Mouse (Mus musculus) adipocyte (in vitro differentiated cells): Measurements from ENCODE around the gene Fbxl14.

Experiments used
- DNase-seq: peaks from one replicate; pipeline ENCODE4 v3.0.0-alpha.2; 2016; ENCODE audit warnings: low spot score

The Fbxl14 gene

DNA sequence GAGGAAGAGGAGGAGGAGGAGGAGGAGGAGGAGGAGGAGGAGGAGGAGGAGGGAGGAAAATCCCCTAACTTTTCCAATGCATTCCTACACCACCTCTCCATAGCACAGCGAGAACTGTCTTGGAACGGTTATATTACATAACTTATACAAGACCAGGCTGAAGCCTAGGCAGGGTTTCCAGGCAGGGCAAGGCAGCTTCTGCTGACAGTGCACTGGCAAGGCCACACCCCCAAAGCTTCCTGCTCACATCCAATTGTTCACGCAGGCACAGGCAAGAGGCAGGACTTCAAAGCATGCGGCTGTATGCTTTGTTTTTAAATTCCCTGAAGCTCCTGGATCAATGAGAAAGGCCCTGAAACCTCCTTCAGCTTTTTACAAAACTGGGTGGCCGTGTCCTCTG, 19.8 kb downstream of the Fbxl14 start:
- DNase-seq: no peak

DNA sequence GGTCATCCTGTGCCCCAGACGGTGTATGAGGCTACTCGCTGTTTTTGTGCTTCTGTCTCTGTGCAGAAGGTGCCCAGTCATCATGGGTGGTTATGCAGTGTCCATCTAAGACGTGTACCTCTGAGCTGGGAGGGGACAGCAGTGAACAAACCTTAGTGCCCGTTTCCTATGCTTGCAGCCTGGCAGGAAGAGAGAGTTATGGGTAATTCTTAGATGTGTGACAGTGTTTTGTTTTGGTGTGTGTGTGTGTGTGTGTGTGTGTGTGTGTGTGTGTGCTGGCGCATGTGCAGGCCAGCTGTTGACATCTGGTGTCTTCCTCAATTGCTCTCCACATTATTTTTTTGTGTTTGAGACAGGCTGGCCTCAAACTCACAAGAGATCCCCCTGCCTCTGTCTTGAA, 20.6 kb downstream of the Fbxl14 start:
- DNase-seq: no peak

DNA sequence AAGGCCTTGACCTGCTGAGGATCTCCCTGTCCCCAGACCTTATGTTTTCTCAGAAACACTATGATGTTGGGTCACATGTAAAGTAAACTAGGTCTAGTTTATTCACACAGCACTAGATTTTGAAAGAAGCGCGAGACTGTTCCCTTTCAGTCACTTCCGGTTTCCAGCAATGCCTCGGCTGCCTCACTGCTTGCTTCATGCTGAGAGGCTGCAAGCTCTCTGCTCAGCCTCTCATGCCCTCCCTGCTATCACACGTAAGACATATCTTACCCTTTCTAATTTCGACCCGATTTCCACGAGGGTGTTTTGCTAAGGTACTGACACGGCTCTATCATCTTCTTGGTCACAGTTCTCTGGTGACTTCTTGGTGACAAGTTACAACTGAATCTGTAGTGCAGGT, 22.6 kb downstream of the Fbxl14 start:
- no peak for DNase-seq

DNA sequence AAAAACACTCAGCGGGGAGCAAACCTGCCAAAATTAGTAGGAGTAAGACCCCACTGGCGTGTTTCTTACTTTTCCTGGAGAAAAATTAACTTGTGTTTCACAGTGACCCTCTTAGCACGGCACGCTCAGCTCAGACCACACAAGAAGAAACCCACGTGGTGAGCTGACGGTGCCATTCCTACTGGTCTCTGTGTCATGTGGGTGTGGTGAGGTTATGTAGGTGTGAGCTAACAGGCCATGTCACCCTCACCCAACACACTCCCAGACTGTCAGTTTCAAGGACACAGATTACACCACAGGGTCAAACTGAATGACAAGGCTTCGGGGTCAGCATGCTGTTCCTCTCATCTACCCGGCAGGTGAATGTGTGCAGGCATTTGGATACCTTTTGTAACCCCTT, 25.3 kb downstream of the Fbxl14 start:
- no peak for DNase-seq

DNA sequence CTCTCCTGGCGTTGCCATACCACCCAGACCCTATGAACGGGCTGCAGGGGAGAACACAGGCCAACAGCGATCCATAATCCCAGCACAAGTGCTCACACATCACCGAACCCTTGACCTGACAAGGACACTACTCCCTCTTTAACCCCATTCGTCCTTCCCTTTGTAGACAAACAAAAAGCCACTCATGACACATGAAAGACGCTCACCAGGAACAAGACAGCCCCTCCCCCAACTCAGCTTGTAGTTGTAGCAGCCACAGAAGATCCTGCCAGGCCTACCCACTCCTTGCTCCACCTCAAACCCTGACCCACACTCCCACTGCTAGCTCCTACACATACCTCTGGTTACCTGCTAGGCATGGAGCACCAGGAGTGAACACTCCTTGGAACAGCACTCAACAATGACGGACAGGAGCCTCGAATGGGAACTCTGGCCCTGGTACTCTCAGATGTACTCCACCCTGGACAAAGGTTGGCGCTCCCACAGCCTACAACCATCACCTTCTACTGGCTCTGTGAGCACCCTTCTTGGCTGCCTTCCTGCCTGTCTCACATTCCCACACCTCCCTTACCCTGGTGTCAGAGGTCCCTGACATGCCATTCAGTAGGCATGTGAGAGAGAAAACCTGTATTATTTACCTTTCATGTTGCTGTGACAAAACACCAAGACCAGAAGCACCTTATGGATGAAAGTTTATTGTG, 26.2 kb downstream of the Fbxl14 start:
- no peak for DNase-seq

DNA sequence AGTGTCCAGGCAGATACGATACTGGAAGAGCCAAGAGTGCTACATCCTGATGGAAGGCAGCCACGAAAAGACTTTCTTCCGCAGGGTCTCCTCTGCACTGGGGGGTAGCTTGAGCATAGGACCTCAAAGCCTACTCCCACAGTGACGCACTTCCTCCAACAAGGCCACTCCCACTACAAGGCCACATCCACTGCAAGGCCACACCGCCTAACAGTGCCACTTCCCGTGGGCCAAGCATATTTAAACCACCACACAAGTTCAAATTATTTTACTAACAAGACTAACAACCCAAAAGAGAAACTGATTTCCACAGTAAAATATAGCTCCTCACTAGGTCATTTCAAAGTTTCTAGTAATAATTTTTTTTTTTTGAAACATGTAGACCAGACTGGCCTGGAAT, 28.8 kb downstream of the Fbxl14 start:
- no peak for DNase-seq

DNA sequence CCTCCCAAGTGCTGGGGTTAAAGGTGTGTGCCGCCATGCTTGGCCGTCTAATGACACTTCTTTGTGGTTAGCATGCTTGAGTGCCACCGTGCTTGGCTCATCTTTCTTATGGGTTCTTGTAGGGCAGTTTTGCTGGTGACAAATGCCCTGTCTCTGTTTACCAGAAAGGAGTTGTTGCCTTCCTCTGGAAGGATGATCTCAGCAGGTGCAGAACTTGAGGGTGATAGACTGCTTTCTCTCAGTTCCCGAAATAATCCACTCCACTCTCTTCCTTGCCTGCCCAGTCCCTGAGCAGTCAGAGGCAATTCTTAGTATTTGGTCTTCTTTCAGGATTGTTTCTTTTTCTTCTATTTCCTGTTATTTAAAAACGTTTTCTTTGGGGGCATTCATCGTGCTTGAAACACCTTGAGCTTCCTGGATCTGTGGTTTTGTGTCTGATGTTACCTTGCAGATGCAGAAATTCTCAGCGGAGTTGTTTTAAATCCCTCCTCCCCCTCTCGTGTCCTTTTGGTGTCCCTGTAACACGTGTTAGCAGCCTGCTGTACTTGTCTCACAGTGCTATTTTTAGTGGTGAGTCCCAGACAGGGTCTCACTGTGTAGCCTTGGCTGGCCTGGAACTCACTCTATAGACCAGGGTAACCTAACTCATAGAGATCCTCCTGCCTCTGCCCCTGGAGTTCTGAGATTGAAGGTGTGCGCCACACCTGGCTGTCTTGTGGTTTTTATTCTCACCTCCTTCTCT, 29.3 kb downstream of the Fbxl14 start:
- no peak for DNase-seq

DNA sequence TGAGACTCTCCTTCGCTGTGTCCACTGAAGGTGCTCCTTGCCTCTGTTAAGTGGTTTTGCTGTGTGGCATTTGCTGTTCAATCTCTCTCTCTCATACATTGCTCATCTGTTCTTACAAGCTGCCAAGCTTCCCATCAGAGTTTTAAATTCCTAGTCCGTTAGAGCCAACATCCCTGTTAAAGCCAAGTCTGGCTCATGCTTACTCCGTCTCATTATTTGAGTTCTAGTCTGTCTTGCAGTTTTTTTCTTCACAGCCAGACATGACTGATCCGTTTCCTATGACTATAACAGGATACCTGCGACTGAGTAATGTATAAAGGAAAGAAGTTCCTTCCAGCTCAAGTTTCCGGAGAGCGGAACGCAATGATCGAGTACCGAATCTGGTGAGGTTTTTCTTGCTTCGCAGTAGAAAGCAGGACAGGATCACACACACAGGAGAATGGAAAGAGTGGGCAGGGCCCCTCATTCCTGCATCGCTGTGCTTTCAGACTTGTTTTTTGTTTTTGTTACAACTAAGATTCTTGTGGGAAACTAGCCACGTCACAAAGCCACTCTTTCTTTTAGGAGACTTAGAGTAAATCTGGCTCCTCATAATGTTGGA, 30.1 kb downstream of the Fbxl14 start:
- no peak for DNase-seq

DNA sequence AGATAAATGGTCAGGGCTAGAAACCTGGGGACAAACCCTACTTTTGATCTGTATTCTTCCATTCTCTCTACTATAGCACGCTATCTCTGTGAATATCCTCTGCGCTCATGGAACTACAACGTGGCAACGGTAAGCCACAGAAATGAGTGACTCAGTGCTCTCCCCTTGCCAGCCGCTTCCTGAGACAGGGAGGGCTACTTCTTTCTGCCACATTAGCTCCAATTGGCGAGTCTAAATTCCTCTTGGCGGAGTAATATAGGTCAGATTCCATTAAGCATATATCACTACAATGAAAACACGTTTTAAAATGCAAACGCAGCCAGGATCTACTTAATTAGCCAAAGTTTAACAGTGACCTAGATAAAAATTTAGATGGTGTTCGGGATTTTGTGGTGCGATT, 33.2 kb downstream of the Fbxl14 start:
- DNase-seq: no peak

DNA sequence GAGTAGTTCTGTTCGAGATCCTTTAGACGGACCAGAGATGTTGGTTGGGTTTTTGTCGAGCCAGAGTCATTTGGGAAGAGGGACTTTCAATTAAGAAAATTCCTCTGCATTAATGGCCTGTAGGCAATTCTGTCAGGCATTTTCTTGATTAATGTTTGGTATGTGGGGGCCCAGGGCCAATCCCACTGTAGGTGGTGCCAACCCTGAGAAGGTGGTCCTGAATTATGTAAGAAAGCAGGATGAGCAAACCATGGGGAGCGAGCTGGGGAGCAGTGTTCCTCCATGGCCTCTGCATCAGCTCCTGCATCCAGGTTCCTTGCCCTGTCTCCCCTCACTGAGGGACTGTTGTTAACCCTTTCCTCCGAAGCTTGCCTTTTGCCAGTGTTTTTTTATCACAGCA, 34.0 kb downstream of the Fbxl14 start:
- DNase-seq: no peak

DNA sequence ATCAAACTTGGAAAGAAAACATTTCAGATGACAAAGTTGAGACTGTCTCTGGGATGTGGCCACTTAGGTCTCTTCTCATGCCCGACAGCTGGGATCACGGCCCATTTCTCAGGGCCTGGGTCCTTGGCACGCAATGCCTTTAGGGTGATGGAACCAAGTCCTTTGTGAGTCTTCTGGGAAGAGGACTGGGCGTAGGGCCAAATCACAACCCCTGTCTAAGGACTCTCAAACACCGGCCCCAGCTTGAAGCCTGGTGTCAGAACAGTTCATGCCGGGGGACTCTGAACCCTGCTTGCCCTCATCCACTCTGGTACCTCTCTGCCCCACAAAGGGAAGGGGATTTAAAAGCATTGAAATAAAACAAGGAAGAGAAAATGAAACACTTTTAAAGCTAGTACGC, 34.6 kb downstream of the Fbxl14 start:
- no peak for DNase-seq

DNA sequence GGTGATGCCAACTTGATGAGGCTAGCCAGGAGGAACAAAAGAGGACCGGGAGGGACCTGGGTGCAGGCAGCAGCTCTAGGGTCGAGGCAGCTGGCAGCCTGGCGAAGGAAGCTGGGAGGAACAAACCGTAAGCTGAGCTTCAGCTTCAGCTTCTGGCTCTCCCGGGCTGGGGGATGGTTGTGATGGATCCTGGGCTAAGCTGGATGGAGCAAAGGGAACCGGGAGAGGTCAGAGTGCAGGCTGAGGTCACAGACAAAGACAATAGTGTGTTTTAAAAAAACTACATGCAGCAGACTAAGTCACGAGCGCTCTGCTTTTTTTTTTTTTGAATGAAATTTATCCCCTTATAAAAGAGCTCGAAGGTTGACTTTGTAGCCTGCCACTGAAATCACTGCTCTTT, 41.3 kb downstream of the Fbxl14 start:
- DNase-seq: no peak

DNA sequence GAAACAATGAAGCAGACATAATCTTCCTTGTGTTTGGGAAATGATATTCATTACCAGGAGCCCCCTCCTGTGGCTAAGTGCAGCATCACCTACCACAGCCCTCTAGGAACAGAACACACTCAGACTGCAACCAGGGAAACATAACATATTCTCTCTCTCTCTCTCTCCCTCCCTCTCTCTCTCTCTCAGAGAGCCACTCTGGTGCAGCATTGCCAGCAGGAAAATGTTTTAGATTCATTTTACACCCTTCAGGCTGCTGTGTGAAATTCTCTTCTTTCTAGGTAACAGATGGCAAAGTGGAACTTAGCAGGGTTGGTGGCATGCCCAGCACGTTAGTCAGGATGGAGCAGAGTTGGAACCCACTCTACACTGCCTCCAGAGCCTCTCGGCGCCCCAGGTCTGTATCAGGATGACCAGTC, 42.0 kb downstream of the Fbxl14 start:
- no peak for DNase-seq

DNA sequence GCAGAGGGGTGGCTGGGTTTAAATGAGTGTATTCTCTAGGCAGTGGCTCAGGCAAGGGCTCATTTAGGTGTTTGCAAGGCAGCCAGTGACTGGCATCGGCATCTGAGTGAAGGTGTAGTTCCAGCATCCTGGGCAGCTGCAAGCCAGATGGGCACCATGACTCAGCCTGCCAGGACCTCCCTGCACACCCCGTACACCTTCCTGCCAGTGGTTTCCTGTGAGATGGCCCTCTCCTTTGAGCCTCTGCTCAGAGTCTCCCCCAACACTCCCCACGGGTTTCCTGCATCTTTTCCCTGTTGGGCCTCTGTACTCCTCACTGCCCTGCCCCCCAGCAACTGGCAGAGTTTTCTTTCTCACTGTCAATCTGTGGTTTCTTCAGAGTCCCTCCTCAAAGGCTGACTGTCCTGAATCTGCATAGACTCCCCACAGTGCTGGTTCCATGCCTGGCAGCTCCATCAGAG, 42.5 kb downstream of the Fbxl14 start:
- no peak for DNase-seq

DNA sequence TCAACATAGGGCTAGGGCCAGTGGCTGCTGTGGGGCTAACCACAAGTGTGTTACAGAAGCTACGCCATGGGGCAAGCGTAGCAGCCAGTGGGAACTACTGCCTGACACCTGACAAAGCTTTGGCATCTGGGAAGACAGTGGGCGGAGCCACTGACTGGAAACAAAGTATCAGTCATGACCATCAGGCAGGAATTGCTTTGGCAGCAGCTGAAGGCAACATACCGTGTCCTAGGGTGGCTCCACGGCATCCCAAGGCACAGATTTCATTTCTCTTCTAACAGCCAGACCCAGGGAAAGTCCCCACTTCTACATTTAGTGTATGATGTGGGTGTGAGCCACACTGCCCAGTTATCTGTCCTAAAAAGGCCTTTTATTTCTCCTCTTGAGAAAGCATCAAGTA, 47.0 kb downstream of the Fbxl14 start:
- DNase-seq: no peak

DNA sequence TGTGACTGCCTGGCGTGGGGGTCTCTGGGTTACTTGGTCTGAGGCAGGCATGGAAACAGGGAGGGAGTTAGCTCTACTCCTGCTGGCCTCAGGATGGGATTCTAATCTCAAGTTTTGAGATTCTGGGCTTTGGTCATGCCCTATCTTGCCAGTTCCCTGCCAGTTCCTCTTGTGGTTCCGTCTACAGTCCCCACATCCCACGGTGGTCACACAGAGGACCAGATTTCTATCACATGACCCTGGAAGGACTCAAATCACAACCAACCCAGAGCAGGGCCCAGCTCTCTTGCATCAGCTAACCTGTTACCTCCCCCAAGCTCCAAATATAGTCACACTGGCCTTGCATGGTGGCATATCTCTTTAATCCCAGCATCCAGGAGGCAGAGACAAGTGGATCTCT, 50.2 kb downstream of the Fbxl14 start:
- DNase-seq: no peak
